In genomic region chr1:59765279-59765678, GRCm38 (mm10) we compare ENCODE assay signal across 8 mouse cellular contexts. TPM values are rescaled to one million over a fixed set of nuclear protein-coding genes. Genes with fewer than 3 reads are reported as not detected.
DNase-seq lines count a peak whose midpoint lies in the region; ATAC-seq and TF ChIP-seq lines count a peak whose summit lies in the region.

No protein-coding gene starts in this region.

- no peaks in the 10 kb centered on the region for H3K9me3 ChIP-seq in heart, embryonic 11.5 days (replicated peaks; ENCODE audit: control insufficient read depth, low read length)
- no peaks in the 10 kb centered on the region for H3K9me3 ChIP-seq in hindbrain, embryonic 13.5 days
- H3K9me3 ChIP-seq in midbrain, embryonic 12.5 days: no peaks in the 10 kb centered on the region

- no peak for TF ChIP-seq POLR2A in bone marrow macrophage, adult 2 months (IDR thresholded peaks at IDR 0.05; ENCODE audit: borderline replicate concordance, low read depth, low read length)

- 2% methylated on average over 4 of the region's 4 CpGs for WGBS in heart, embryonic 11.5 days (ENCODE audit: insufficient replicate concordance)
- 3% methylated on average over 4 of the region's 4 CpGs for WGBS in hindbrain, embryonic 13.5 days
- WGBS in midbrain, embryonic 12.5 days: 5% methylated on average over 4 of the region's 4 CpGs

- TF ChIP-seq CTCF in bone marrow macrophage, adult 2 months (IDR thresholded peaks at IDR 0.05; ENCODE audit: low read depth, low read length): no peak

- no peak for DNase-seq in heart, postnatal 14 days
- no peak for DNase-seq in ovary, postnatal 36 days (ENCODE audit: low spot score)
- DNase-seq in layer of hippocampus, postnatal 14 days (ENCODE audit: low spot score in 2 of 2): no peak

- intact Hi-C loops in heart, postnatal 14 days (cut with DNase I): loop anchor here (2.0 kb wide), 1 partner anchor 34 kb away; no protein-coding TSS in a partner anchor

- H3K27ac ChIP-seq in heart, embryonic 11.5 days (ENCODE audit: low read depth, low read length): no peak overlapping the region
- 0 out of 2 replicates have a peak overlapping the region, but pooled peaks have one; percentile 4 for H3K27ac ChIP-seq in bone marrow macrophage, adult 2 months (ENCODE audit: insufficient read depth, low read depth, low read length)
- H3K27ac ChIP-seq in hindbrain, embryonic 13.5 days: no peak overlapping the region
- H3K27ac ChIP-seq in midbrain, embryonic 12.5 days (replicated peaks): no peak overlapping the region

- no peak overlapping the region for H3K9ac ChIP-seq in heart, embryonic 11.5 days (ENCODE audit: low read depth, low read length)
- H3K9ac ChIP-seq in hindbrain, embryonic 13.5 days: peak overlapping the region; percentile 64
- peak overlapping the region; percentile 45 for H3K9ac ChIP-seq in midbrain, embryonic 12.5 days (replicated peaks)

- no peak for ATAC-seq in heart, embryonic 11.5 days (replicated peaks; ENCODE audit: insufficient number of reproducible peaks, low FRiP score, low TSS enrichment)
- no peak for ATAC-seq in hindbrain, embryonic 13.5 days (ENCODE audit: low FRiP score)
- ATAC-seq in midbrain, embryonic 12.5 days (ENCODE audit: low FRiP score, low read depth): no peak
- no peak for ATAC-seq in megakaryocyte-erythroid progenitor cell, adult 5-6 weeks (replicated peaks; ENCODE audit: low FRiP score, low TSS enrichment, poor library complexity, severe bottlenecking)

- peak overlapping the region; percentile 74 for H3K4me2 ChIP-seq in heart, embryonic 11.5 days
- H3K4me2 ChIP-seq in hindbrain, embryonic 13.5 days: peak overlapping the region; percentile 82
- H3K4me2 ChIP-seq in midbrain, embryonic 12.5 days (replicated peaks): peak overlapping the region; percentile 70

- no peaks in the 10 kb centered on the region for H3K27me3 ChIP-seq in heart, embryonic 11.5 days (ENCODE audit: control insufficient read depth, insufficient read depth, low read length)
- no peaks in the 10 kb centered on the region for H3K27me3 ChIP-seq in hindbrain, embryonic 13.5 days
- H3K27me3 ChIP-seq in midbrain, embryonic 12.5 days: no peaks in the 10 kb centered on the region

- 0 out of 2 replicates have a peak, but pooled peaks cover 4% of the 10 kb centered on the region for H3K36me3 ChIP-seq in heart, embryonic 11.5 days (ENCODE audit: control insufficient read depth, insufficient read depth, low read length)
- H3K36me3 ChIP-seq in hindbrain, embryonic 13.5 days: no peaks in the 10 kb centered on the region
- peaks cover 9% of the 10 kb centered on the region for H3K36me3 ChIP-seq in midbrain, embryonic 12.5 days

- H3K4me3 ChIP-seq in heart, embryonic 11.5 days (ENCODE audit: low read depth, low read length): peak overlapping the region; percentile 66
- H3K4me3 ChIP-seq in bone marrow macrophage, adult 2 months (ENCODE audit: insufficient read depth, low read length): peak overlapping the region; percentile 50
- peak overlapping the region; percentile 99 for H3K4me3 ChIP-seq in hindbrain, embryonic 13.5 days
- H3K4me3 ChIP-seq in midbrain, embryonic 12.5 days: peak overlapping the region; percentile 85

- H3K4me1 ChIP-seq in heart, embryonic 11.5 days (ENCODE audit: control insufficient read depth, insufficient read depth, low read length): no peaks in the 10 kb centered on the region
- peaks cover 8% of the 10 kb centered on the region; the same call in 1 of the 2 replicates for H3K4me1 ChIP-seq in bone marrow macrophage, adult 2 months (ENCODE audit: control insufficient read depth, insufficient read depth, low read length)
- peaks cover 35% of the 10 kb centered on the region for H3K4me1 ChIP-seq in hindbrain, embryonic 13.5 days (replicated peaks)
- peaks cover 21% of the 10 kb centered on the region for H3K4me1 ChIP-seq in midbrain, embryonic 12.5 days

RNA-seq across cellular contexts. Expression of gene Bmpr2, which starts 2.1 kb away (rescaled TPM):
- polyA plus RNA-seq in heart, embryonic 11.5 days (2014; fragmentation: Nextera tagmentation; extraction: Ambion mirVana): 12.0 and 12.7 TPM in 2 replicates
- total RNA-seq in heart, postnatal 14 days (2021): 10 to 100 TPM; 44.9 to 49.4 TPM
- 20.6 and 26.0 TPM in 2 replicates for polyA plus RNA-seq in bone marrow macrophage, adult 2 months (2012; ENCODE audit: insufficient read depth, insufficient read length, missing spikeins)
- 11.7 and 12.1 TPM in 2 replicates for polyA plus RNA-seq in hindbrain, embryonic 13.5 days (2015; fragmentation: Nextera tagmentation; extraction: Ambion mirVana)
- polyA plus RNA-seq in midbrain, embryonic 12.5 days (2016; fragmentation: Nextera tagmentation; extraction: Ambion mirVana): 12.3 and 12.8 TPM in 2 replicates
- 4.3 and 5.9 TPM in 2 replicates for total RNA-seq in megakaryocyte-erythroid progenitor cell, adult 5-6 weeks (2014; fragmentation: Nextera tagmentation)
- total RNA-seq in megakaryocyte-erythroid progenitor cell, adult 5-6 weeks (2017): 8.4 and 9.7 TPM in 2 replicates
- total RNA-seq in layer of hippocampus, postnatal 14 days (2021): 100 to 1,000 TPM in 1 of 2 experiments, 10 to 100 TPM in 1; 94.2 to 102 TPM
